Mouse (Mus musculus) CH12.LX (cell line): ENCODE data around the gene Mgat4b. TPM values are rescaled to one million over a fixed set of nuclear protein-coding genes. Genes with fewer than 3 reads are reported as not detected.
A peak's percentile ranks its signal among the peaks of the same experiment; 100 is the strongest.

Experiments used
- DNase-seq: peaks from one replicate; pipeline ENCODE4 v3.0.0-alpha.2; 2013; ENCODE audit errors: extremely low read depth
- H3K27ac ChIP-seq: 2 replicates; pipeline ENCODE4 v1.5.1; 2012; ENCODE audit warnings: low read depth, mild to moderate bottlenecking, control low read depth, moderate library complexity; ENCODE audit not compliant: insufficient read depth
- H3K27me3 ChIP-seq: replicated peaks from 2 replicates; pipeline ENCODE3; 2012; ENCODE audit warnings: inconsistent platforms
- H3K36me3 ChIP-seq, 2 experiments: replicated peaks in 1 of 2; 2 replicates each; pipeline versions ENCODE3 to v1.6.1; 2012; ENCODE audit warnings: inconsistent platforms in 1 of 2, low read length in 1 of 2, mild to moderate bottlenecking in 1 of 2, mixed read lengths in 1 of 2, moderate library complexity in 1 of 2; ENCODE audit not compliant: control insufficient read depth in 1 of 2, insufficient read depth in 1 of 2
- H3K4me1 ChIP-seq, 2 experiments: 2 replicates each; pipeline ENCODE4 v1.6.1; 2012; ENCODE audit warnings: inconsistent platforms in 1 of 2, moderate library complexity in 1 of 2; ENCODE audit not compliant: insufficient read depth in 2 of 2, control insufficient read depth in 1 of 2
- H3K4me2 ChIP-seq: 2 replicates; pipeline ENCODE4 v1.6.1; 2012; ENCODE audit warnings: low read depth, mild to moderate bottlenecking, control low read depth; ENCODE audit not compliant: poor library complexity, insufficient read depth, severe bottlenecking
- H3K4me3 ChIP-seq, 3 experiments: fragments of 150-350 bp in 1 of 3; sonication (generic) in 1 of 3; replicated peaks in 1 of 3; 2 replicates each; pipeline versions ENCODE3 to v1.5.1; 2011 to 2012; ENCODE audit warnings: low read depth in 2 of 3, low read length in 2 of 3, mild to moderate bottlenecking in 2 of 3, moderate library complexity in 2 of 3, control low read depth in 1 of 3, improper control_type of control experiment in 1 of 3, inconsistent platforms in 1 of 3, mixed read lengths in 1 of 3; ENCODE audit not compliant: poor library complexity in 1 of 3
- H3K79me2 ChIP-seq: replicated peaks from 2 replicates; pipeline ENCODE4 v1.6.1; 2012; ENCODE audit warnings: mild to moderate bottlenecking, moderate library complexity; ENCODE audit not compliant: control insufficient read depth, poor library complexity, insufficient read depth, severe bottlenecking; ENCODE audit errors: extremely low read depth
- H3K9ac ChIP-seq: 2 replicates; pipeline ENCODE4 v1.6.1; 2012; ENCODE audit warnings: low read depth, mild to moderate bottlenecking, control low read depth, moderate library complexity; ENCODE audit not compliant: insufficient read depth
- H3K9me3 ChIP-seq: replicated peaks from 2 replicates; pipeline ENCODE3; 2012; ENCODE audit warnings: low read length, inconsistent platforms, mixed read lengths
- BHLHE40 ChIP-seq: IDR thresholded peaks from 2 replicates; pipeline ENCODE4 v1.6.1; 2011; ENCODE audit warnings: mild to moderate bottlenecking, low read depth, low read length, improper control_type of control experiment
- CHD1 ChIP-seq: IDR thresholded peaks from 2 replicates; pipeline ENCODE4 v1.6.1; 2012; ENCODE audit warnings: low read depth, low read length, improper control_type of control experiment, inconsistent platforms
- EP300 ChIP-seq: IDR thresholded peaks from 2 replicates; pipeline ENCODE4 v1.6.1; 2011; ENCODE audit warnings: low read length, improper control_type of control experiment
- HCFC1 ChIP-seq: IDR thresholded peaks from 2 replicates; pipeline ENCODE4 v1.6.1; 2012; ENCODE audit warnings: low read depth, mild to moderate bottlenecking, inconsistent platforms, low read length, improper control_type of control experiment
- IRF4 ChIP-seq: IDR thresholded peaks from 2 replicates; pipeline ENCODE4 v1.6.1; 2014; ENCODE audit warnings: low read depth, mild to moderate bottlenecking, inconsistent platforms, low read length, improper control_type of control experiment
- JUND ChIP-seq: conservative IDR thresholded peaks from 2 replicates; pipeline ENCODE4 v1.6.1; 2011; ENCODE audit warnings: low read depth, low read length, improper control_type of control experiment
- KAT2A ChIP-seq: IDR thresholded peaks from 2 replicates; pipeline ENCODE4 v1.6.1; 2012; ENCODE audit warnings: low read length, improper control_type of control experiment, inconsistent platforms; ENCODE audit not compliant: insufficient replicate concordance
- MAX ChIP-seq: IDR thresholded peaks from 2 replicates; pipeline ENCODE4 v1.6.1; 2011; ENCODE audit warnings: low read length, improper control_type of control experiment
- NELFE ChIP-seq: IDR thresholded peaks from 2 replicates; pipeline ENCODE4 v1.6.1; 2011; ENCODE audit warnings: low read depth, low read length, improper control_type of control experiment
- NRF1 ChIP-seq: IDR thresholded peaks from 2 replicates; pipeline ENCODE4 v1.6.1; 2014; ENCODE audit warnings: low read depth, mild to moderate bottlenecking, inconsistent platforms, low read length, improper control_type of control experiment, moderate library complexity
- PAX5 ChIP-seq: IDR thresholded peaks from 2 replicates; pipeline ENCODE4 v1.6.1; 2012; ENCODE audit warnings: low read length, inconsistent platforms, mixed read lengths
- TBP ChIP-seq: conservative IDR thresholded peaks from 2 replicates; pipeline ENCODE4 v1.6.1; 2011; ENCODE audit warnings: low read depth, low read length, improper control_type of control experiment
- USF2 ChIP-seq: conservative IDR thresholded peaks from 2 replicates; pipeline ENCODE4 v1.6.1; 2011; ENCODE audit warnings: low read depth, low read length, improper control_type of control experiment
- ZC3H11A ChIP-seq: IDR thresholded peaks from 2 replicates; pipeline ENCODE4 v1.6.1; 2012; ENCODE audit warnings: low read depth, mild to moderate bottlenecking, inconsistent platforms, low read length, improper control_type of control experiment
- ZKSCAN1 ChIP-seq: IDR thresholded peaks from 2 replicates; pipeline ENCODE4 v1.6.1; 2012; ENCODE audit warnings: low read depth, inconsistent platforms, low read length, improper control_type of control experiment, borderline replicate concordance
- ZNF384 ChIP-seq: IDR thresholded peaks from 2 replicates; pipeline ENCODE4 v1.6.1; 2012; ENCODE audit warnings: low read depth, low read length, improper control_type of control experiment, inconsistent platforms
- dilution Hi-C: fragments of 300-500 bp; cut with MboI; formaldehyde crosslinking; loops from 2 replicates; pipeline ENCODE4 v1.14.3; 2020; ENCODE audit warnings: low sequenced_read_pairs; ENCODE audit not compliant: extremely low pct_unique_long_range_greater_than_20kb, extremely low pct_ligation_motif_present
- in situ Hi-C: fragments of 300-500 bp; cut with MboI; formaldehyde crosslinking; loops from 3 replicates; pipeline ENCODE4 v1.14.3; 2019; ENCODE audit warnings: low sequenced_read_pairs, low pct_ligation_motif_present, low pct_unique_long_range_greater_than_20kb, mixed read lengths
- polyA plus RNA-seq: library from polyadenylated mRNA; unstranded; fragments of >175 nt; gene quantifications from 2 replicates; pipeline ENCODE4 v1.2.1, GENCODE M21; 2012; ENCODE audit warnings: low read depth; ENCODE audit not compliant: insufficient read length
- total RNA-seq, 2 experiments: library from RNA; depleted of rRNA; stranded (reverse); fragments of 300-350 nt in 1 of 2; fragments of >200 nt in 1 of 2; gene quantifications; 2 replicates each; pipeline ENCODE4 v1.2.3; 2012 to 2014

The Mgat4b gene
- total and polyA plus RNA-seq, 3 experiments = 4.6 to 27.4 (median 16.2) TPM

GRCm38 (mm10) chr11:50207344-50207743 lies 3.3 kb upstream of the Mgat4b start:
- no peaks in the 10 kb centered on the region for H3K9me3 ChIP-seq
- TF ChIP-seq HCFC1 (no peak), ZNF384 (no peak), USF2 (no peak), EP300 (no peak), NRF1 (no peak), PAX5 (no peak), BHLHE40 (no peak), NELFE (no peak), IRF4 (no peak)
- peak overlapping the region in 1 of 3 experiments; percentile 58 for H3K4me3 ChIP-seq
- in situ Hi-C loops (no loop called here), dilution Hi-C loops (no loop called here)
- peaks cover 18 to 53% of the 10 kb centered on the region in 2 experiments for H3K4me1 ChIP-seq
- H3K4me2 ChIP-seq = peak overlapping the region; percentile 85; the same call in 1 of the 2 replicates
- H3K79me2 ChIP-seq = peaks cover 66% of the 10 kb centered on the region
- H3K27me3 ChIP-seq = no peaks in the 10 kb centered on the region
- no peak for DNase-seq
- H3K27ac ChIP-seq = no peak overlapping the region
- 0 out of 2 replicates have a peak overlapping the region, but pooled peaks have one; percentile 8 for H3K9ac ChIP-seq
- peaks cover 62 to 65% of the 10 kb centered on the region in 2 experiments for H3K36me3 ChIP-seq

GRCm38 (mm10) chr11:50208039-50208438 lies 2.7 kb upstream of the Mgat4b start:
- dilution Hi-C loops (no loop called here), in situ Hi-C loops (no loop called here)
- DNase-seq = no peak
- Histone ChIP-seq H3K4me3 (peak overlapping the region in 1 of 3 experiments; percentile 58), H3K27me3 (no peaks in the 10 kb centered on the region), H3K9me3 (no peaks in the 10 kb centered on the region), H3K27ac (no peak overlapping the region), H3K9ac (peak overlapping the region; percentile 8), H3K79me2 (peaks cover 66% of the 10 kb centered on the region), H3K36me3 (peaks cover 55 to 58% of the 10 kb centered on the region in 2 experiments), H3K4me1 (peaks cover 23 to 60% of the 10 kb centered on the region in 2 experiments), H3K4me2 (peak overlapping the region; percentile 85)
- TF ChIP-seq ZC3H11A (no peak), ZNF384 (no peak), KAT2A (no peak), TBP (no peak), CHD1 (no peak), HCFC1 (no peak), JUND (no peak), MAX (no peak), ZKSCAN1 (no peak)
